Mouse (Mus musculus): ENCODE results near the gene Ttll6.

DNA sequence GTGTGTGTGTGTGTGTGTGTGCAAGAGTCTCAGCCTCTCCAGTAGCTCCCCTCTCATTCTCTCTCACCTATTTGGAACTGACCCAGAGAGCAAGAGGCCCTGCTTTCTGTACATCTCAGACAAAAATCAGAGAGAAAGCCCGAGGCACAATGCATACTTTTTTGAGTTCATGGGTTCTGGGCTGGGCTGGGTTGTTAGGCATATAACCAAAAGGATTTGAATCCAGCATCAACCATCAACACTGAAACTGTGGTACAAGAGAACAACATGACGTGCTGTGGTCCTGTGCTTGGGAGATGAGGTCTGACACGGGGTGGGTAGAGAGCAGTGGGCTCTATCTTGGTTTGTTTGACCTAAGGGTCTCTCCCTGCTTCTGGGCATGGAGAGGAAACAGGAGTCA is 38.0 kb downstream of the Ttll6 start:
- TF ChIP-seq EP300 (IDR thresholded peaks at IDR 0.05) (no peak), CTCF (IDR thresholded peaks at IDR 0.05) (no peak)
